Mouse (Mus musculus) cerebellum, postnatal 14 days (tissue): ENCODE data around the gene Crybg1.
A peak's percentile ranks its signal among the peaks of the same experiment; 100 is the strongest.
"Not testable (repeated sequence)": the region's sequence is repeated elsewhere in the genome, so short reads cannot be mapped to it uniquely, and the experiment has no call there.

Experiments used
- DNase-seq, 2 experiments: peaks; one replicate each; pipeline ENCODE4 v3.0.0; 2021; ENCODE audit warnings: mixed read lengths in 2 of 2

Crybg1 gene

DNA sequence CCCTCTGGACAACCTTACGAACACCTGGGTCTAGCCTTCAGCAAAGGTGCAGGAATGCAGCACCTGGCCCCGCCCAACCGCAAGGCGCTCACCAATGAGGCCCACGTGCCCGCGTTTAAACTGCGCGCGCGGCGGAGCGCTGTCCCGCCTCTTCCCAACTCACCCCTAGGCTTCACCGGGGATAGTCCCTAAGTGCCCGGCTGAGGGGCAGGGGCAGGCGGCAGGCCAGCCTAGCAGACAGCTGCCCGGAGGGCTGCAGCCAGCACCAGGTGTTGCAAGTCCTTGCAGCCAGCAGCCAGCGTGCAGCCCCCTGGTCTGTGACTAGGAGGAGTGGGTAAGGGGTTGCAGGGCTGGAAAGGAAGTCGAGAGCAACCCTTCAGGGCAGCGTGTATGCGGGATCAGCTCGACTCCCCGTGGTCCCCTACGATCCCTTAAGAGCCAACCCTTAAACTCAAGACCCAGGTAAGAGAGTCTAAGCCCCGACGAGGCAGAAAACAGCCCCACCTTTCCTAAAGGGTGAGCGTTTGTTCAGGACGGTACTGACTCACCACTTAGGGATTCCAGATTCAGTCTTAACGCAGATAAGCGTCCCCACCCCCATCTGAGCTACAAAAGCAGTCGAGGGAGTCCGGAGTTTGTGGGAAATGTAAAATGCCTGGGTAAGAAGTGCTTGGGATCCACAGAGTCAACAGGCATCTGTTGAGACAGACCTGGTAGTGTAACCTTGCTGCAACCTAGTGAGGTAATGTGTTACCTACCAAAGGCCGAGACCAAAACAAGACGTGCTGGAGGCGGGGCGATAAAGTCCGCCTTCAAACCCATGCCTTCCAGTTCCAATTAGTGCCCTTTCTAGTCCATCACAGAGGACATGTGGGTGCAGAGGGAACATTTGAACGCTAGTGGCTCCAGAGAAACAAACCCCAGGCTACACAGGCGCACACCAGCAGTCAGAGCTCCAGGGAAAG is 142.7 kb downstream of the Crybg1 start:
- peak in 1 of 2 experiments; percentile 30 for DNase-seq

DNA sequence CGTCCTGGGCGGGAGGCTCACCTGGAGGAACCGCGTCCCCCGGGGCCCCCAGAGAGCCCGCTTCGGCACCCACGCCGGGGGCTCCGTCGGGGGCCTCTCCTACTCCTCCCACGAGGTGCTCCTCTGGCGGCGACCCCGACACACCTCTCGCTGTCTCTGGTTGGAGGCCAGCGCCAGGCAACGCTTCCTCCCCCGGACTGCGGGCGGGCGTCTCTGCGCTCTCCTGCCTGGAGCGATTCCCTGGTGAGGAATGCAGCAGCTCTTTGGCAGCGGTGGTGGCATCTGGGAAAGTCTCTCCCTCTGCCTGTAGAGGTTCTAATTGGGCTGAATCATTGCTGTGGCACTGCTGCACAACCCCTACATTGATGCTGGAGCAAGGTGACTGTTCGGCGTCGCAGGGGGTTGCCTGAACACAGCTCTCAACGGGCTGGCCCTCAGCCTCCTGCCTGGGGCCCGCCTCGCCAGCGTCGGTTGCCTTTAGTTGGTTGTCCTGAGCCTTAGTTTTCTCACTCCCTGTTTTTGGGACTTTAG is 144.4 kb downstream of the Crybg1 start:
- peak in 1 of 2 experiments; percentile 7 for DNase-seq

DNA sequence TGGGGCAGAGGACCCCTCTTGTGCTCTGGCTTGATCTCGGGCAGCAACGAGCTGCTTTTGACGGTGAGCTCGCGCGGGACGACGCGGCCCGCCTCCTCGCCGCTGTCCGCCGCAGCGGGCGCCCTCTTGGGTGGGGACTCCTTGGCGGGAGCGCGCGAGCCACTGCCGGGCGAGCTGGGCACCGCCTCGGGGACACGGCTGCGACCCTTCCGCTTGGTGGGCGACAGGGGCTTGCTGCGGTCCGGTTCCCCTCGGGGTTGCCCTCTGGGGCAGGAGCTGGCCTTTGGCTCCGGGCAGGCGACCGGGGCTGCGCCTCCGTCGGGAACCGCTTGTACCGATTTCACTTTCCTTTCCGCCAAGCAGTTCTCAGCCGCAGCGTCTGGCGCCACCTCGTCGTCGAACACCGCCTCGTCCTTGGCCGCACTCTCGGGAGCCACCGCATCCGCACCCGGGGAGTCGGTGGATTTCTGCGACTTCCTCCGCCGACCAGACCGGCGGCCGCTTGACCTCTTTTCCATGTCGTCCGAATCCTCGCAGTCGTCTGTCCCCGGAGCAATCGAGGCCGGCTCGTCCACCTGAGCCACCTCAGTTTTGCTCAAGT is 145.0 kb downstream of the Crybg1 start:
- DNase-seq, result peak; percentile 35 to 43

- no peak for DNase-seq
These were observed 145.6 kb downstream of the Crybg1 start for GRCm38 (mm10) chr10:44002995-44003524.

GRCm38 (mm10) chr10:44002004-44002940 is 146.4 kb downstream of the Crybg1 start:
- peak in 1 of 2 experiments; percentile 14 for DNase-seq

DNA sequence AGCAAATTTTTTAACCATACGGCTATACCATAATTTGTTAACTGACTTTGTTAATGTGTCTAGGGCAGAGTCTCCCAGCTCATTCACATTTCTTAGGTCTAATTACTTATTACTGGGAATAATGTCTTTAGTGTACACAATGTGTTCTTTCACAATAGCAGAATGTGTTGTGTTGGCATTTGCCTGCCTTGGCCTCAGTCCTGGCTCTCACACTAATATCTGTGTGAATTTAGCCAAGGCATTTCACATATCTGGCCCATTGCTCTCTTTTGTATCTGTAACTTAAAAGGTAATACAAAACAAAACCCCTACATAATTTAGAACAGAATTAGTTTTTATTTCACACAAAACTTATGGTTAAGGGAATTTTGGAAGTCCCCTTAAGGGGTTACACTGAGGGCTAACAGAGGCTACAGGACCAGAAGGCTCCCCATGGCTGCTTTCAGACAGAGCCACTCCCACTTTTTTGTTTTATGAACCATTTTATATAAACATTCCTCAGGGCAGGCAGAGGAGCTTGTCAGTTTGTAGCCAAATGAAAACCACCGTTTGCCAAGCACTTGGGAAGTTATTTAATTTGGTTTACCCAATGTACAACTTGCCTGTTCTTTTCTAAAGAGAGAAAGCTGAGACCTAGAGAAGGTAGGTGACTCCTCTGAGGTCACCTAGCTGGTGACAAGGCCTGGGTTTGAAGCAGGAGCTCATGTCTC is 148.3 kb downstream of the Crybg1 start:
- no peak for DNase-seq

- no peak for DNase-seq
These were observed 150.1 kb downstream of the Crybg1 start for GRCm38 (mm10) chr10:43998503-43999082.

- DNase-seq, result no peak
These were observed 150.6 kb downstream of the Crybg1 start for GRCm38 (mm10) chr10:43998023-43998422.

GRCm38 (mm10) chr10:43997276-43997675 is 151.4 kb downstream of the Crybg1 start:
- no peak for DNase-seq

DNA sequence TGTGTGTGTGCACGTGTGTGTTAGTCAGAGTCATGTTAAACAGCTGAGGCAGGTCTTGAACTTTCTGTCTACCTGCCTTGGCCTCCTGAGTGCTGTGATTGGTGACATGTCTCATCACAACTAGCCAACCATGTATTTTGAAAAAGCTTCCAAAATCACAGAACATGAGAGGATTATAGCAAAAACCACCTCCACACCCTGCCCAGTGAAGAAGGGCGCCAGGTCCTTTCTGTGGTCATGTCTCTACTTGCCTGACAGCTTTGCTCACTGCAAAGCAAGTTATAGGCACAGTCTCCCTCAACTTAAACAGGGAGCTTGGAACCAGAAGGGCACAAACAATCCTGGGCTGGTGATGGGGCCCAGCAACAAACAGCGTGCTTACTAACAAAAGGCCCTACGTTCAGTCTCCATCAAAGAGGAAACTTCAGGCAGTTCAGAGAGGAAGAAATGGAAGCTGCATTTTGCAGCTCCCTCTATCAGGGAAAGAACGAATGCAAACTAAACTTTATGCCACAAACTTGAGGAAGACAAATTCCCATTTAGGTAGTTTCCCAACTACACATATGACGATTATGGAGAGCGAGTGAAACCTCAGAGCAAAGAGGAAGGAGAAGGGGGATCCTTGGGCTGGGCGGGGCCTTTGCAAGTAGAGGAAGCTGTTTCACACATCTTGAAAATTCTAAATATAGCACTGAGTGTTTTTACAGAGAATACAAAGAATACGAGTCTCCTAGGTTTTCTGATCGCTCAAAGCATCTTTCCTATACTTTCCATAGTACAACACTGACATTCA is 152.6 kb downstream of the Crybg1 start:
- no peak for DNase-seq

- no peak for DNase-seq
These were observed 155.5 kb downstream of the Crybg1 start for GRCm38 (mm10) chr10:43993198-43993597.

DNA sequence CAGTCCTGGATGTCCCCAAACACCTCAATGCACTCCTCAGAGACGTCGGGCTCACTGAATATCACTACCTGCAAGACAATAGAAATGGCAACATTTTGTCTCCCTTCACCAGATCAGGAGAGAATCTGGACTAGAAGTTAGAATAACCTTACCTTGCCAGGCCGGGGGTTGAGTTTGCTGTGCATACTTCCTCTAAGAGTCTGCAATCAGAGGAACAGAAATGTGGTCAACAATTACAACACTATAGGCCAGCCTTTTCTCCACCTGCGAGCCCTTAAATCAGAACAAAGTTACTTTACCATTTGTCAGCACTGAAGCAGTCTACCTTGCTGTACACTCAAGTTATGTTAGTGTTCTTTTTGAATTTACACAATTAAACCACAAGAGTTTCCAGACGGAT is 156.1 kb downstream of the Crybg1 start:
- DNase-seq, result no peak

GRCm38 (mm10) chr10:43991268-43991667 is 157.4 kb downstream of the Crybg1 start:
- DNase-seq, result no peak

DNA sequence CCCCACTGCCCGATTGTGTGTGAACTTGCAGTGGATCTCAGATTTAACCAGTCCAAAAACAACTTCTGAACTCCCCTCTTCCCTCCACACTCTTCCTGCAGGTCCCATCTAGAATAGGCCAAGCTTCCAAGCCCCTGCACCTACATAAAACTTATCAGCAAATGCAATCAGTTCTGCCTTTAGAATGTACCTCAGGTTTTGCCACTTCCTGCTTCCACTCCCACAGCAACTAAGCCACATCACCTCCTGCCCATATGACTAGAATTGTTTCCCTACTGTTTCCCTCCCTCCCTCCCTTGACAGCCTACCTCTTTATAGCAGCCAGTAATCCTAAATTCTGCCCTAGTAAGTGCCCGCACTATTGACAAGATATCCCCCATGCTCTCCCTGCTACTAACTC is 164.8 kb downstream of the Crybg1 start:
- no peak for DNase-seq

DNA sequence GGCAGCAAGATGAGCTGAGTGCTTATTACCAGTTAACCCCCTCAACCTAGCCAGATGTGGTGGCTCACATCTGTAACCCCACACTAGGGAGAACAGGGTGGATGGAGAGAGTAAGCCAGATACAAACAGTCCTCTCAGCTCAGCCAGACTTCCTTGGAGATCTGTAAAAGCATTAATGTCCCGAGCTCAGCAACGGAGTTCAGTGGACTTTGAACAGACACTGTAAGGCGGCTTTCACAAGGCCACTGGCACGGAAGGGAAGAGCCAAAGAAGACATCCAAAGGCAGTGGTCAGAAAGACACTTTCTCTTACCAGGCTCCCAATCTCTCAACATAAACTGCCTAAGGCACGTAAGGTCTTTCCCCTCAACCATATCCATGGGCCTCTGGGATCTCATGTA is 165.4 kb downstream of the Crybg1 start:
- no peak for DNase-seq

- no peak for DNase-seq
These were observed 166.2 kb downstream of the Crybg1 start for GRCm38 (mm10) chr10:43982470-43982869.

DNA sequence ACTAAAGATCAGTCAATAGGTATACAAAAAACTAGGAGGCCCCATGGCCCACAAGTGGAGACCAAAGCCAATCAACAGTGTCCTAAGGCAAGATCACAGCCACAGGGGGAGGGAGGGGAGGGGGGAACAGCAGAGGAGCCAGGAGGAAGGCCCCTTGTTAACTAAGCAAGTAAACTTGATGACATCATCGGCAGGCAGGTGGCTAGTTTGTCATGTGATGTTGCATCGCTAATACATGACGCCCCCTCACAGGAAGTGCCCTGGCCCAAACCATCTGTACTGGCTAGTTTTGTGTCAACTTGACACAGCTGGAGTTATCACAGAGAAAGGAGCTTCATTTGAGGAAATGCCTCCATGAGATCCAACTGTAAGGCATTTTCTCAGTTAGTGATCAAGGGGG is 167.9 kb downstream of the Crybg1 start:
- not testable (repeated sequence) for DNase-seq

DNA sequence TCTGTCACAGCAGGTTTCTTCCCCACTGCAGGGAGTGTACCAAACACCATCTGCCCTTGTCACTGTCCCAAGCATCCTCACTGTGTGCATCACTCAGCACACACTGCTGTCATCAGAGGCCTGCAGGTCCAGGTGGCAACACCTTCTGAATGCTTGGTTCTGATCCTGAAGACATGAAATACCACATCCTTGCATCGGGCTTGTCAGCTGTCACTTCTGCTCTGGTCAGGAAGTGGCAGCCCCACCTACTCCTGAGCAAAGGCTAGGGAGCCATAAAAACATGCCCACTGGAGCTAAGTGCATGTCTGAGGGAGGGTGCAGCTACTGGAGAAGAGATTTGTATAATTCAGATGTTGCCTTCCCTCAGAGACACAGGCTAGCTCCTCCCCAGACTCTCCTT is 168.6 kb downstream of the Crybg1 start:
- DNase-seq, result no peak

DNA sequence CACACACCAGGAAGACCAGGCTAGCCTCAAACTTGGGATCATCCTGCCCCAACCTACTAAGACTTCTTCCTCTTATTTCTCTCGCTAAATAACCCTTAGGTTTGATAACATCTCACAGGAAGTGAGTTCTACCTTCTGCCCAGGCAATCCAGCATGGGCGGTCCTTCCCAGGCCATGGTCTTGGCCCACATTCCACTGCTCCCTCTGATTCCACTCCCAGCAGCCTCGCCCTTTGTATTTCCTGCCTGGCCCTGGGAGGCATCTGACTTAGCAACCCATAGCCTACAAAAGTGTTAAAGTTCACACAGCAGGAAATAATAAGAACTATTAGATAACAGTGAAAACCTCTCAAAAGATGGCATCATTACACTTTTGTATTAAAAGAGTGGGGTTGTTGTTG is 171.3 kb downstream of the Crybg1 start:
- DNase-seq, result no peak

DNA sequence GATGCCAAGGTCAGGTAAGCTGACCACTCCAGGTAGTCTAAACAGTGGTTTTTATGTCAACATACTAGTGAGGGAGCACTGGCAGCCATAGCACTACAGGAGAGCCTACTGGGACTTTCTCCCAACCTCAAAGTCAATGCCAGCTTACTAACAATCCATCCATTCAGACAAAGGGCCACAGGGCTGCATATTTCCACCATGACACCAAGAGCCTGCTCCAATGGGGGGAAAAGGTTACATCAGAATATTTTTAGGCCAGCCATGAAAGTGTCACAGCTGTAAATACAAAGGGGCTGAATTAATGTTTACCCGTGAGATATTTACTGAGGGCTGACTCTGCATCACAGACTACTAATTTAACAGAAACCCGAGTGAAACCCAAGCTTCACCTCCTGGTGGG is 175.4 kb downstream of the Crybg1 start:
- DNase-seq, result no peak

DNA sequence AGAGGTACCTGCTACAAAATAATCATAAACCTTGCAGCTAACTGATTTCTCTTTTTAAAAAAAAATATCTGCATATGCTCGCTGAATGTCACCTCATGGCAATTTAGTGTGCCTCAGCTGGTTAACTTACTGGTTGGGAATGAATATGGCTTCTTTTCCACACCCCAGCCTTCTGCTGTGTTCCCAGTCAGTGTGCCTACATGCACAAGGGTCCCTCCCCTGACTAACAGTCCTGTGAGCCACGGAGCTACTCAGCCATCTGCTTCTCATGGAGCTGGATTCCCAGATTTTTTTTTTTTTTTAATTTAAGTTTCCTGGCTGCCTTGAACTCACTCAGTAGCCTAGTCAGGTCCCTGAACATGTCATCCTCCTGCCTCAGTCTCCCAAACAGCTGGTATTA is 183.7 kb downstream of the Crybg1 start:
- DNase-seq, result no peak
